Mouse (Mus musculus): ENCODE measurements at regions not wholly inside any gene's neighbourhood (a gene's known extent, or its start where the extent isn't known, plus 50 kb on each side); places are given as distances from the start of the nearest gene placed in this dataset.
A peak's percentile ranks its signal among the peaks of the same experiment; 100 is the strongest.

- DNase-seq (ENCODE audit: extremely low spot score, low read depth, low spot score), result no peak
Observed at GRCm38 (mm10) chr9:100097028-100097427, 221.1 kb upstream of the Sox14 start.

GRCm38 (mm10) chr9:100095559-100095959 is 219.6 kb upstream of the Sox14 start:
- no peak for DNase-seq (ENCODE audit: extremely low spot score, low read depth, low spot score)

- DNase-seq (ENCODE audit: extremely low spot score, low read depth, low spot score), result no peak
Observed at GRCm38 (mm10) chr9:100094956-100095558, 219.1 kb upstream of the Sox14 start.

GRCm38 (mm10) chr9:100071141-100071540 is 195.2 kb upstream of the Sox14 start:
- no peak for DNase-seq (ENCODE audit: extremely low spot score, low read depth, low spot score)

GRCm38 (mm10) chr9:100058541-100058940 is 182.6 kb upstream of the Sox14 start:
- no peak for DNase-seq (ENCODE audit: extremely low spot score, low read depth, low spot score)

- DNase-seq (ENCODE audit: extremely low spot score, low read depth, low spot score), result no peak
Observed at GRCm38 (mm10) chr9:100046213-100046807, 170.3 kb upstream of the Sox14 start.

GRCm38 (mm10) chr9:100045636-100046035 is 169.7 kb upstream of the Sox14 start:
- DNase-seq (ENCODE audit: extremely low spot score, low read depth, low spot score), result no peak

- no peak for DNase-seq (ENCODE audit: extremely low spot score, low read depth, low spot score)
Observed at GRCm38 (mm10) chr9:100041776-100042175, 165.8 kb upstream of the Sox14 start.

- peak; percentile 54 for DNase-seq (ENCODE audit: extremely low spot score, low read depth, low spot score)
Observed at GRCm38 (mm10) chr9:100023641-100024040, 147.7 kb upstream of the Sox14 start.

GRCm38 (mm10) chr9:100022035-100022434 is 146.1 kb upstream of the Sox14 start:
- no peak for DNase-seq (ENCODE audit: extremely low spot score, low read depth, low spot score)

- no peak for DNase-seq (ENCODE audit: extremely low spot score, low read depth, low spot score)
Observed at GRCm38 (mm10) chr9:99995204-99995603, 119.2 kb upstream of the Sox14 start.

- DNase-seq (ENCODE audit: extremely low spot score, low read depth, low spot score), result peak; percentile 10
Observed at GRCm38 (mm10) chr9:99994285-99995144, 118.5 kb upstream of the Sox14 start.

- DNase-seq (ENCODE audit: extremely low spot score, low read depth, low spot score), result no peak
Observed at GRCm38 (mm10) chr9:99987376-99987775, 111.4 kb upstream of the Sox14 start.

GRCm38 (mm10) chr9:99980734-99981133 is 104.8 kb upstream of the Sox14 start:
- no peak for DNase-seq (ENCODE audit: extremely low spot score, low read depth, low spot score)

- DNase-seq (ENCODE audit: extremely low spot score, low read depth, low spot score), result no peak
Observed at GRCm38 (mm10) chr9:99961561-99961960, 85.6 kb upstream of the Sox14 start.

GRCm38 (mm10) chr9:99954720-99955119 is 78.8 kb upstream of the Sox14 start:
- DNase-seq (ENCODE audit: extremely low spot score, low read depth, low spot score), result no peak

GRCm38 (mm10) chr9:99954038-99954618 is 78.2 kb upstream of the Sox14 start:
- DNase-seq (ENCODE audit: extremely low spot score, low read depth, low spot score), result no peak

Data from hindlimb bud, embryonic 11.5 days (tissue).